Mouse (Mus musculus) forebrain, embryonic 16.5 days (tissue): ENCODE data around the gene Cabin1. TPM values are rescaled to one million over a fixed set of nuclear protein-coding genes. Genes with fewer than 3 reads are reported as not detected.
"Not testable (repeated sequence)": the region's sequence is repeated elsewhere in the genome, so short reads cannot be mapped to it uniquely, and the experiment has no call there.

Experiments used
- ATAC-seq: fragments of 200-750 bp; cut with Nextera tagmentation; 2 replicates; pipeline ENCODE4 v1.8.0; 2017; ENCODE audit warnings: mild to moderate bottlenecking, moderate library complexity
- H3K27ac ChIP-seq: fragments of 300-500 bp; sonication (generic); 2 replicates; pipeline ENCODE4 v1.5.1; 2014; ENCODE audit warnings: low read length, control low read depth
- H3K27me3 ChIP-seq: fragments of 300-500 bp; sonication (generic); replicated peaks from 2 replicates; pipeline ENCODE4 v1.6.1; 2014; ENCODE audit warnings: low read length; ENCODE audit not compliant: control insufficient read depth, insufficient read depth
- H3K36me3 ChIP-seq: fragments of 300-500 bp; sonication (generic); 2 replicates; pipeline ENCODE4 v1.6.1; 2014; ENCODE audit not compliant: control insufficient read depth, insufficient read depth
- H3K4me1 ChIP-seq: fragments of 300-500 bp; sonication (generic); replicated peaks from 2 replicates; pipeline ENCODE4 v1.6.1; 2014; ENCODE audit warnings: low read length; ENCODE audit not compliant: control insufficient read depth, insufficient read depth
- H3K4me2 ChIP-seq: fragments of 300-500 bp; sonication (generic); 2 replicates; pipeline ENCODE4 v1.6.1; 2014; ENCODE audit warnings: mild to moderate bottlenecking, low read length, control low read depth
- H3K4me3 ChIP-seq: fragments of 300-500 bp; sonication (generic); replicated peaks from 2 replicates; pipeline ENCODE4 v1.5.1; 2014; ENCODE audit warnings: mild to moderate bottlenecking, low read length, control low read depth
- H3K9ac ChIP-seq: fragments of 300-500 bp; sonication (generic); replicated peaks from 2 replicates; pipeline ENCODE4 v1.6.1; 2014; ENCODE audit warnings: low read depth, low read length, control low read depth
- H3K9me3 ChIP-seq: fragments of 300-500 bp; sonication (generic); 2 replicates; pipeline ENCODE4 v1.6.1; 2016; ENCODE audit warnings: low read length; ENCODE audit not compliant: control insufficient read depth
- WGBS: fragments of 180-500 bp; shearing (Covaris S2); extraction: QIAGEN DNeasy Blood & Tissue Kit; methylation state at CpG from one replicate; pipeline ENCODE4 v1.1.7; 2014; 5-methylcytosine and 5-hydroxymethylcytosine counted together
- polyA plus RNA-seq: library from polyadenylated mRNA; unstranded; fragments of >200 nt; fragmentation: Nextera tagmentation; extraction: Ambion mirVana; gene quantifications from 2 replicates; pipeline ENCODE4 v1.2.1, GENCODE M21; 2015

Cabin1 gene
- polyA plus RNA-seq, 1 experiment from 2014 or later: 41.1 TPM

- H3K36me3 ChIP-seq: no peaks in the 10 kb centered on the region
- under 1% methylated on average over 46 of the region's 47 CpGs for WGBS
- no peaks in the 10 kb centered on the region; the same call in 1 of the 2 replicates for H3K27me3 ChIP-seq
- H3K9ac ChIP-seq: peak within 1 kb of the TSS; percentile 69
- no peaks in the 10 kb centered on the region for H3K9me3 ChIP-seq
- H3K4me2 ChIP-seq: peak within 1 kb of the TSS; percentile 99
- peaks cover 9% of the 10 kb centered on the region for H3K4me1 ChIP-seq
- H3K4me3 ChIP-seq: peak within 1 kb of the TSS; percentile 75
- H3K27ac ChIP-seq: no peak within 1 kb of the TSS
- peak; percentile 97 for ATAC-seq
Observed at GRCm38 (mm10) chr10:75772795-75773664, 8.9 kb upstream of the Cabin1 start, which contains the start of gene Ddt. Gene Ddt (minus strand): TSS chr10:75773414.

DNA sequence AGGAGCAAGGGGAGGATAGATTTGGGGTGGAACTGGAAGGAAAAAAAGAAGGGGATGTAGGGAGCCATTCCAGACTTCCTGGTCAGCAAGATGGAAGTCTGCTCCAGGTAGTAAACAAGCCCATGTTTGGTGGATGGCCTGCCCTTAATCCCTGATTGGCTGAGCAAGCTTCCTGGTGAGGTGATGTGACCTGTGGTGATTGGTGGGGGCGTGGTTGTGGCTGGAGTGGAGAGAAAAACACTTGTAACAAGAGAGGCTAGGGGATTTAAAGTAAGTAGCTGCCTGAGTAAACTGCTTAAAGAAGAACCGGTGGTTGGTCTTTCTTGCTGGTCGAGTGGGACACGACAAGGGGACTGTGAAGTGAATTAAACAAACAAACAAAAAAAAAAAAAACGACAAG is 3.6 kb upstream of the Cabin1 start:
- H3K4me2 ChIP-seq, ATAC-seq, H3K36me3 ChIP-seq, H3K9me3 ChIP-seq, H3K9ac ChIP-seq, H3K27me3 ChIP-seq, H3K4me3 ChIP-seq, H3K27ac ChIP-seq: not testable (repeated sequence)
- H3K4me1 ChIP-seq: peaks cover 19% of the 10 kb centered on the region
- WGBS: 32% methylated on average over 5 of the region's 5 CpGs

DNA sequence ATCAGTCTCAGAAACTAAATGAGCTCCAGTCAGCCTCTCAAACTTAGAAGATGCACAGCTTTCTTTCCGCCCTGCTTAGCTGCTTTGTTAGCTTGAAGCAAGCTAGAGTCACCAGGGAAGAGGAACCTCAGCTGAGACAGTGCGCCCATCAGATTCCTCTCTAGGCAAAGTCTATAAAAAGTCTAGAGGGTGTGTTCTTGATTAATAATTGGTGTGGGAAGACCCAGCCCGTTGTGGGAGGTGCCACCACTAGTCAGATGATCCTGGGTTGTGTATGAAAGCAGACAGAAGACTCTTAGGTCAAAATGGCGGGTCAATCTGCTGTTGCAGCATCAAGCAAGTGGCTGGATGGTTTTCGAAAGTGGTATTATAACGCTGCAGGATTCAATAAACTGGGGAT is 2.7 kb upstream of the Cabin1 start:
- Histone ChIP-seq H3K27ac (no peak overlapping the region), H3K36me3 (no peaks in the 10 kb centered on the region), H3K27me3 (no peaks in the 10 kb centered on the region), H3K4me1 (peaks cover 16% of the 10 kb centered on the region), H3K4me2 (no peak overlapping the region), H3K4me3 (no peak overlapping the region), H3K9ac (no peak overlapping the region), H3K9me3 (no peaks in the 10 kb centered on the region)
- ATAC-seq: no peak
- 91% methylated on average over 6 of the region's 6 CpGs for WGBS

GRCm38 (mm10) chr10:75764519-75765473 is 655 bp upstream of the Cabin1 start:
- H3K4me2 ChIP-seq: peak overlapping the region; percentile 78
- WGBS: 1% methylated on average over 27 of the region's 27 CpGs
- H3K27me3 ChIP-seq: no peaks in the 10 kb centered on the region
- peaks cover 16% of the 10 kb centered on the region for H3K4me1 ChIP-seq
- H3K9me3 ChIP-seq: no peaks in the 10 kb centered on the region
- H3K36me3 ChIP-seq: no peaks in the 10 kb centered on the region
- H3K27ac ChIP-seq: peak overlapping the region; percentile 62
- H3K9ac ChIP-seq: peak overlapping the region; percentile 40
- peak; percentile 34 for ATAC-seq
- peak overlapping the region; percentile 89 for H3K4me3 ChIP-seq

- Histone ChIP-seq H3K4me3 (no peak overlapping the region), H3K4me2 (no peak overlapping the region), H3K36me3 (no peaks in the 10 kb centered on the region), H3K4me1 (peaks cover 16% of the 10 kb centered on the region), H3K9me3 (no peaks in the 10 kb centered on the region), H3K27ac (no peak overlapping the region), H3K9ac (no peak overlapping the region), H3K27me3 (no peaks in the 10 kb centered on the region)
- 97% methylated on average over 3 of the region's 3 CpGs for WGBS
- ATAC-seq: no peak
Observed at GRCm38 (mm10) chr10:75762413-75762812, 1.7 kb downstream of the Cabin1 start.

- H3K27ac ChIP-seq: no peak overlapping the region
- no peak for ATAC-seq
- peaks cover 16% of the 10 kb centered on the region for H3K4me1 ChIP-seq
- H3K9ac ChIP-seq: no peak overlapping the region
- no peak overlapping the region for H3K4me3 ChIP-seq
- no peak overlapping the region for H3K4me2 ChIP-seq
- no peaks in the 10 kb centered on the region for H3K36me3 ChIP-seq
- 97% methylated on average over 3 of the region's 3 CpGs for WGBS
- no peaks in the 10 kb centered on the region for H3K9me3 ChIP-seq
- H3K27me3 ChIP-seq: no peaks in the 10 kb centered on the region
Observed at GRCm38 (mm10) chr10:75760311-75760710, 3.8 kb downstream of the Cabin1 start.

GRCm38 (mm10) chr10:75756719-75757118 is 7.4 kb downstream of the Cabin1 start:
- Histone ChIP-seq H3K4me2 (no peak overlapping the region), H3K36me3 (peaks cover 18% of the 10 kb centered on the region), H3K27me3 (no peaks in the 10 kb centered on the region), H3K9me3 (no peaks in the 10 kb centered on the region), H3K4me1 (no peaks in the 10 kb centered on the region), H3K9ac (no peak overlapping the region), H3K4me3 (no peak overlapping the region), H3K27ac (no peak overlapping the region)
- no peak for ATAC-seq
- WGBS: 96% methylated on average over 11 of the region's 11 CpGs

GRCm38 (mm10) chr10:75744017-75744416 is 20.1 kb downstream of the Cabin1 start:
- peak overlapping the region; percentile 77 for H3K27ac ChIP-seq

DNA sequence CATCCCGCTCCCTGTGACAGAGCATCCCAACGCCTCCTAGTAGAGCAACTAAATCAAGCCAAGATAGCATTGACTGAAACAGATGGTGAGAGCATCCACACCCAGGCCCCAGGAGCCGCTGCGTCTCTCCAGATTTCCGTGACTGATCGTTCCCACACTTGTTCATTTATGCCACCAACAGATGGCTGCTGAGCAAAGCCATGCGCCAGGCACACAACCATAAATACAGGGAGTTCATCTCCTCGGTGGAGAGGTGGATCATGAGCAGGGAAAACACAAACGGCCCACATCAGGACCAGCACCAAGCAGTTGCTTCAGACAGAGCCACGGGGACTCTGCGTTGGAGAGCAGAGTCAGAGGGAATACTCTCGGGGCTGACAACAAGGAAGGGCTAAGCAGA is 20.8 kb downstream of the Cabin1 start:
- Histone ChIP-seq H3K9me3 (no peaks in the 10 kb centered on the region), H3K4me3 (no peak overlapping the region), H3K27ac (peak overlapping the region; percentile 73), H3K27me3 (no peaks in the 10 kb centered on the region), H3K4me1 (peaks cover 10% of the 10 kb centered on the region), H3K36me3 (peaks cover 24% of the 10 kb centered on the region), H3K4me2 (no peak overlapping the region), H3K9ac (no peak overlapping the region)
- ATAC-seq: peak; percentile 52
- WGBS: 74% methylated on average over 12 of the region's 12 CpGs

More at GRCm38 (mm10) chr10:75744017-75744416, 20.1 kb downstream of the Cabin1 start:
- Histone ChIP-seq H3K4me2 (no peak overlapping the region), H3K36me3 (peaks cover 20% of the 10 kb centered on the region), H3K27me3 (no peaks in the 10 kb centered on the region), H3K4me3 (no peak overlapping the region), H3K4me1 (peaks cover 10% of the 10 kb centered on the region), H3K9me3 (no peaks in the 10 kb centered on the region), H3K9ac (no peak overlapping the region)
- WGBS: 43% methylated on average over 3 of the region's 3 CpGs
- peak; percentile 93 for ATAC-seq
